Mouse (Mus musculus) kidney, embryonic 16.5 days (tissue): ENCODE measurements at regions not wholly inside any gene's neighbourhood (a gene's known extent, or its start where the extent isn't known, plus 50 kb on each side); places are given as distances from the start of the nearest gene placed in this dataset.

Experiments
- ATAC-seq: fragments of 200-750 bp; cut with Nextera tagmentation; 2 replicates; pipeline ENCODE4 v1.8.0; 2017; ENCODE audit warnings: moderate TSS enrichment; ENCODE audit not compliant: low FRiP score, low TSS enrichment
- H3K27ac ChIP-seq: fragments of 300-500 bp; sonication (generic); 2 replicates; pipeline ENCODE4 v1.5.1; 2014; ENCODE audit warnings: low read length
- H3K27me3 ChIP-seq: fragments of 300-500 bp; sonication (generic); 2 replicates; pipeline ENCODE4 v1.6.1; 2014; ENCODE audit warnings: low read length, control low read depth, mixed read lengths; ENCODE audit not compliant: insufficient read depth
- H3K36me3 ChIP-seq: fragments of 300-500 bp; sonication (generic); 2 replicates; pipeline ENCODE4 v1.6.1; 2014; ENCODE audit warnings: low read length, control low read depth, mixed read lengths; ENCODE audit not compliant: insufficient read depth
- H3K4me1 ChIP-seq: fragments of 300-500 bp; sonication (generic); 2 replicates; pipeline ENCODE4 v1.6.1; 2014; ENCODE audit warnings: low read length, control low read depth, mixed read lengths; ENCODE audit not compliant: insufficient read depth
- H3K4me2 ChIP-seq: fragments of 300-500 bp; sonication (generic); replicated peaks from 2 replicates; pipeline ENCODE4 v1.6.1; 2014; ENCODE audit warnings: low read depth, low read length
- H3K4me3 ChIP-seq: fragments of 300-500 bp; sonication (generic); 2 replicates; pipeline ENCODE4 v1.5.1; 2014; ENCODE audit warnings: mild to moderate bottlenecking, low read length
- H3K9ac ChIP-seq: fragments of 300-500 bp; sonication (generic); replicated peaks from 2 replicates; pipeline ENCODE4 v1.6.1; 2014; ENCODE audit warnings: low read length
- H3K9me3 ChIP-seq: fragments of 300-500 bp; sonication (generic); 2 replicates; pipeline ENCODE4 v1.6.1; 2016; ENCODE audit warnings: low read length, control low read depth
- WGBS: fragments of 180-500 bp; shearing (Covaris S2); extraction: QIAGEN DNeasy Blood & Tissue Kit; methylation state at CpG from one replicate; pipeline ENCODE4 v1.1.7; 2014; 5-methylcytosine and 5-hydroxymethylcytosine counted together

GRCm38 (mm10) chr16:8351424-8351823 is 73.5 kb downstream of the Tmem114 start:
- Histone ChIP-seq H3K27ac (peak overlapping the region; percentile 14; the same call in 1 of the 2 replicates), H3K36me3 (no peaks in the 10 kb centered on the region), H3K9ac (peak overlapping the region; percentile 13; the same call in 1 of the 2 replicates), H3K27me3 (no peaks in the 10 kb centered on the region), H3K4me3 (peak overlapping the region; percentile 12; the same call in 1 of the 2 replicates), H3K4me1 (peaks cover 6% of the 10 kb centered on the region; the same call in 1 of the 2 replicates), H3K4me2 (peak overlapping the region; percentile 31), H3K9me3 (no peaks in the 10 kb centered on the region)
- 24% methylated on average over 4 of the region's 4 CpGs for WGBS
- ATAC-seq: peak; percentile 65; the same call in 1 of the 2 replicates

GRCm38 (mm10) chr16:8349148-8349547 is 75.8 kb downstream of the Tmem114 start:
- peaks cover 6% of the 10 kb centered on the region; the same call in 1 of the 2 replicates for H3K4me1 ChIP-seq
- 70% methylated on average over 3 of the region's 3 CpGs for WGBS
- no peak overlapping the region for H3K4me3 ChIP-seq
- no peaks in the 10 kb centered on the region for H3K9me3 ChIP-seq
- H3K4me2 ChIP-seq: no peak overlapping the region
- H3K36me3 ChIP-seq: no peaks in the 10 kb centered on the region
- no peak for ATAC-seq
- no peak overlapping the region for H3K9ac ChIP-seq
- H3K27ac ChIP-seq: no peak overlapping the region
- no peaks in the 10 kb centered on the region for H3K27me3 ChIP-seq

GRCm38 (mm10) chr16:8348645-8349044 is 76.3 kb downstream of the Tmem114 start:
- no peak for ATAC-seq
- H3K4me2 ChIP-seq: no peak overlapping the region
- 65% methylated on average over 5 of the region's 5 CpGs for WGBS

GRCm38 (mm10) chr16:8345216-8345615 is 79.7 kb downstream of the Tmem114 start:
- ATAC-seq: no peak
- Histone ChIP-seq H3K27me3 (no peaks in the 10 kb centered on the region), H3K9me3 (no peaks in the 10 kb centered on the region), H3K4me2 (no peak overlapping the region), H3K27ac (no peak overlapping the region), H3K9ac (no peak overlapping the region), H3K36me3 (no peaks in the 10 kb centered on the region), H3K4me3 (no peak overlapping the region), H3K4me1 (no peaks in the 10 kb centered on the region)
- 84% methylated on average over 7 of the region's 7 CpGs for WGBS

More at GRCm38 (mm10) chr16:8348645-8349044, 76.3 kb downstream of the Tmem114 start:
- Histone ChIP-seq H3K27me3 (no peaks in the 10 kb centered on the region), H3K9ac (no peak overlapping the region), H3K27ac (no peak overlapping the region), H3K4me3 (no peak overlapping the region), H3K36me3 (no peaks in the 10 kb centered on the region), H3K9me3 (no peaks in the 10 kb centered on the region), H3K4me1 (peaks cover 6% of the 10 kb centered on the region; the same call in 1 of the 2 replicates)

GRCm38 (mm10) chr16:8333081-8333710 is 91.7 kb downstream of the Tmem114 start:
- no peaks in the 10 kb centered on the region for H3K4me1 ChIP-seq
- 0 out of 2 replicates have a peak, but pooled peaks have one; percentile 71 for ATAC-seq
- H3K36me3 ChIP-seq: no peaks in the 10 kb centered on the region
- H3K27me3 ChIP-seq: no peaks in the 10 kb centered on the region
- no peaks in the 10 kb centered on the region for H3K9me3 ChIP-seq
- H3K27ac ChIP-seq: no peak overlapping the region
- H3K4me3 ChIP-seq: no peak overlapping the region
- 20% methylated on average over 8 of the region's 8 CpGs for WGBS
- peak overlapping the region; percentile 41; the same call in 1 of the 2 replicates for H3K9ac ChIP-seq
- no peak overlapping the region for H3K4me2 ChIP-seq

GRCm38 (mm10) chr16:8311996-8312395 is 112.9 kb downstream of the Tmem114 start:
- ATAC-seq: no peak
- Histone ChIP-seq H3K27me3 (no peaks in the 10 kb centered on the region), H3K4me3 (no peak overlapping the region), H3K27ac (no peak overlapping the region), H3K4me2 (no peak overlapping the region), H3K4me1 (no peaks in the 10 kb centered on the region), H3K9me3 (no peaks in the 10 kb centered on the region), H3K36me3 (no peaks in the 10 kb centered on the region), H3K9ac (no peak overlapping the region)
- WGBS: 74% methylated on average over 7 of the region's 7 CpGs

- no peak overlapping the region for H3K27ac ChIP-seq
- H3K9me3 ChIP-seq: no peaks in the 10 kb centered on the region
- ATAC-seq: no peak
- H3K4me3 ChIP-seq: no peak overlapping the region
- no peak overlapping the region for H3K4me2 ChIP-seq
- no peak overlapping the region for H3K9ac ChIP-seq
- H3K36me3 ChIP-seq: no peaks in the 10 kb centered on the region
- no peaks in the 10 kb centered on the region for H3K4me1 ChIP-seq
- 65% methylated on average over 8 of the region's 8 CpGs for WGBS
- no peaks in the 10 kb centered on the region for H3K27me3 ChIP-seq
These were observed 118.5 kb downstream of the Tmem114 start for GRCm38 (mm10) chr16:8306389-8306788.
